Mouse (Mus musculus) liver (tissue): ENCODE results near the gene Clec11a.

Source experiments
- DNase-seq: peaks from one replicate; pipeline ENCODE4 v3.0.0-alpha.2; 2020; ENCODE audit warnings: mixed read lengths

The Clec11a gene

DNA sequence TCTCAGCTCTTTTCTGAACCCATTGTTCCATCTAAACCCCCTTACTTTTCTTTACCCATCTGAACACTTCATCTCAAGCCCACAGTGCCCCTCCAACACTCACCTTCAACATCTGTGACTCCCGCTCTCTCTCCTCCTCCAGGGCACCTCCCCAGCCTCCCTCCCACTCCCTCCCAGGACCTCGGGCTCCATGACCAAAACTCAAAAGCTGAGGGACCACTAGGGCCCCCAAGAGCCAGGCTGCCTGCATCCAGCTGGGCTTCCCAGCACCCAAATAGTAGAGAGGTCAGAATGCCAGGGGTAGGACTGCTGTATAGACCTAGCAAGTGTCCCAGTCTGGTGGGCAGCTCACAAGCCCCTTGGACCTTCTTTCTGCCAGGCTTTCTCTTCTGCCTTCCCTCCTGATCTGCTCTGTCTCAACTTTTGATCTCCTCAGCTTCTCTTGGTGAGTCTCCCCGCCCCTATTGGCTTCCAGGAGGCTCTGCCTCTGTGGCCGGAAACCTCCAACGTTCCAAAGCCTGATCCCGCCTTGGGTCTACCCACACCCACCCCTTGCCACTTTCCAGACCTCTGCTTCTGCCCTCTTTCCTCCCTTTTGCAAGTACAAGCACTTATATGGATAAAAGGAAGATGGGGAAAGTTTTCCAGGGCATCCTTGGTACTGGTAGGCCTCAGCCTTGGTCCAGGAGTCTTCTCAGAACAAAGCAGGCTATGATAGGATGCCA is at the start of gene Clec11a:
TSS of gene Clec11a (minus strand) at position 387 of the 725 bp plus-strand sequence.
- DNase-seq = no peak

DNA sequence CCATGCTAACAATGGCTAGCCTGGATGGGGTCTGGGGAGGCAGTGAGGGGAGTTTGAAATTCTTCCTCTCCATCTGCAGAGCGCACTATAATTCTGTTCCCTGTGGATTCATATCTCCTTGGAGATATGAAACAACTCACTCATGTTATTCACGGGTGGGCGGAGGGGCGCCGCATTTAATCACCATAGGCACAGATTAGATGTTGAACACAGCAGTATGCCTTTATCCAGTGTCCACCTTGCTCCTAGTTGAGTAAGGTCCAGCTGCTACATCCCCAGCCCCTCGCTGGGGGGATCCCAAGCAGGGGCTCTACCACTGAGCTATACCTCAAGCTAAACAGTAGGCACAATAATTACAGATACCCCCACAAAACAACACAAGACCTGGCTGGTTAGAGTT is 48.7 kb upstream of the Clec11a start:
- no peak for DNase-seq

DNA sequence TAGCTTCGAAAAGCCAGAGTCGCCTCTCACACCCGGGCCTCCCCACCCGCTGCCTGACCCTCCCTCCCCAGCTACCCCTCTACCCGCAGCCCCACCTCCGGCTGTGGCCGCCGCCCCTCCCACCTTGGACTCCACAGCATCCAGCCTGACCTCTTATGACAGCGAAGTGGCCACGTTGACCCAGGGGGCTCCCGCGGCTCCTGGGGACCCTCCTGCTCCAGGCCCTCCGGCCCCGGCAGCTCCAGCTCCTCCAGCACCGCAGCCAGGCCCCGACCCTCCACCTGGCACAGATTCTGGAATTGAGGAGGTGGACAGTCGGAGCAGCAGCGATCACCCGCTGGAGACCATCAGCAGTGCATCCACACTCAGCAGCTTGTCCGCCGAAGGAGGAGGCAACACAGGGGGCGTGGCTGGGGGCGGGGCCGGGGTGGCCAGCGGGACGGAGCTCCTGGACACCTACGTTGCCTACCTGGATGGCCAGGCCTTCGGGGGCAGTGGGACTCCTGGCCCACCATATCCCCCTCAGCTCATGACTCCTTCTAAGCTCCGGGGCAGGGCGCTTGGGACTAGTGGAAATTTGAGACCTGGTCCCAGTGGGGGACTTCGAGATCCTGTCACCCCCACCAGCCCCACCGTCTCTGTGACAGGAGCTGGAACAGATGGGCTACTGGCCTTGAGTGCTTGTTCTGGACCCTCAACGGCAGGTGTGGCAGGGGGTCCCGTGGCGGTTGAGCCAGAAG is 47.1 kb upstream of the Clec11a start:
- DNase-seq = peak; percentile 40

DNA sequence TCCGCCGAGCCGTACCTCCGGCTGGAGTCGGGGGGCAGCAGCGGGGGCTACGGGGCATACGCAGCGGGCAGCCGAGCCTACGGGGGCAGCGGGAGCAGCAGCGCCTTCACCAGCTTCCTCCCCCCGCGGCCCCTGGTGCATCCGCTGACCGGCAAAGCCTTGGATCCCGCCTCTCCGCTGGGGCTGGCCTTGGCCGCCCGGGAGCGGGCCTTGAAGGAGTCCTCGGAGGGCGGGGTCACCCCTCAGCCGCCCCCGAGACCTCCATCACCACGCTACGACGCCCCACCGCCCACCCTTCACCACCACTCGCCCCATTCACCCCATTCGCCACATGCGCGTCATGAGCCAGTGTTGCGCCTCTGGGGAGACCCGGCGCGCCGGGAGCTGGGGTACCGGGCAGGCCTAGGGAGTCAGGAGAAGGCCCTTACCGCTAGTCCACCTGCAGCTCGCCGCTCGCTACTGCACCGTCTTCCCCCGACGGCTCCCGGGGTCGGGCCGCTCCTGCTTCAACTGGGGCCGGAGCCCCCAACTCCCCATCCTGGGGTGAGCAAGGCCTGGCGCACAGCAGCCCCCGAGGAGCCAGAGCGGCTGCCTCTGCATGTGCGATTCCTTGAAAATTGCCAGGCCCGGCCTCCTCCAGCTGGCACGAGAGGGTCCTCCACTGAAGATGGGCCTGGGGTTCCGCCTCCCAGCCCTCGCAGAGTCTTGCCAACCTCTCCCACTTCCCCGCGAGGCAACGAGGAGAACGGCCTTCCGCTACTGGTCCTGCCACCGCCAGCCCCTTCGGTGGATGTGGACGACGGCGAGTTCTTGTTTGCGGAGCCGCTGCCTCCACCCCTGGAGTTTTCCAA is 46.3 kb upstream of the Clec11a start:
- DNase-seq = no peak

DNA sequence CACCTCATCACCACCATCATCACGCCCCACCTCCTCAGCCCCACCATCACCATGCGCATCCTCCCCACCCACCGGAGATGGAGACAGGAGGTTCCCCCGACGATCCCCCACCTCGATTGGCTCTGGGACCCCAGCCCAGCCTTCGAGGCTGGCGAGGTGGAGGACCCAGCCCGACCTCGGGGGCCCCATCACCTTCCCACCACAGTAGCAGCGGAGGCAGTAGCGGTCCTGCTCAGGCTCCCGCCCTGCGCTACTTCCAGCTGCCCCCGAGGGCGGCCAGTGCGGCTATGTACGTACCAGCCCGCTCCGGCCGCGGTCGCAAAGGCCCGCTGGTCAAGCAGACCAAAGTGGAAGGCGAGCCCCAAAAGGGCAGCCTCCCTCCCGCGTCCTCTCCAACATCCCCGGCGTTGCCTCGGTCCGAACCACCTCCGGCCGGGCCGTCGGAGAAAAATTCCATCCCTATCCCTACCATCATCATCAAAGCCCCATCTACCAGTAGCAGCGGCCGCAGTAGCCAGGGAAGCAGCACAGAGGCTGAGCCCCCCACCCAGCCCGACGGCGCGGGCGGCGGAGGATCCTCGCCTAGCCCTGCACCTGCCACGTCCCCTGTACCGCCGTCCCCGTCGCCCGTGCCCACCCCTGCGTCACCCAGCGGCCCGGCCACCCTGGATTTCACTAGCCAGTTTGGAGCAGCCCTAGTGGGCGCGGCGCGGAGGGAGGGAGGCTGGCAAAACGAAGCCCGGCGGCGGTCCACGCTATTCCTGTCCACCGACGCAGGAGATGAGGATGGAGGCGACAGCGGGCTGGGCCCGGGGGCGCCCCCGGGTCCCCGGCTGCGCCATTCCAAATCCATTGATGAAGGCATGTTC is 45.4 kb upstream of the Clec11a start:
- DNase-seq = no peak

DNA sequence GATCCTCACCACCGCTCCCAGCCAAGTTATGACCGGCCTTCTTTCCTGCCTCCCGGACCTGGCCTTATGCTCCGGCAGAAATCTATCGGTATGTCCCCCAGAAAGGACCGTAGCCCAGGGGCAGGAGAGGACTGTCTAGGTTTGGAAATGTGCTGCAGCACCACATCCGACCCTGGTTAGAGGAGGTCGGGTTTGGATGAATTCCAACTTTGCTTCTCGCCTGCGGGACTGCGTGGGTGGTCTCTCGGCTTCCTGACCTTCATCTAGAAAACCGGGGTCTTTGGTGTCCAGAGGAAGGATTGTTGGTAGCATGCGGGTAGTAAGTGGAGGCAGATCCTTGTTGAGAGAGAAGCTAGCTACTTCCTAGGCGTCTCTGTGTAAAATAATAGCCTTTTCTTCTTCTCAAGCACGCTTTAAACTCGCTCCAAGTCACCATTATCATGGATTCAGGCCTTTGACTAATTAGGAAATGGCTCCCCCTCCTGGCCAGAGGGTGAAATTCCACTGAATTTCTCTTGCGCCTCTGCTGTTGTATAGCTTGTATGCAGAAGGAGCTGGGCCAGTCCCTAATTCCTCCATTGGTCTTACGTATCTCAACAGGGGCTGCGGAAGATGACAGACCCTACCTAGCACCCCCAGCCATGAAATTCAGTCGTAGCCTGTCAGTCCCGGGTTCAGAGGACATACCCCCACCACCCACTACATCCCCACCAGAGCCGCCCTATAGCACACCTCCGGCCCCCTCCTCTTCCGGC is 44.4 kb upstream of the Clec11a start:
- DNase-seq = peak; percentile 78

DNA sequence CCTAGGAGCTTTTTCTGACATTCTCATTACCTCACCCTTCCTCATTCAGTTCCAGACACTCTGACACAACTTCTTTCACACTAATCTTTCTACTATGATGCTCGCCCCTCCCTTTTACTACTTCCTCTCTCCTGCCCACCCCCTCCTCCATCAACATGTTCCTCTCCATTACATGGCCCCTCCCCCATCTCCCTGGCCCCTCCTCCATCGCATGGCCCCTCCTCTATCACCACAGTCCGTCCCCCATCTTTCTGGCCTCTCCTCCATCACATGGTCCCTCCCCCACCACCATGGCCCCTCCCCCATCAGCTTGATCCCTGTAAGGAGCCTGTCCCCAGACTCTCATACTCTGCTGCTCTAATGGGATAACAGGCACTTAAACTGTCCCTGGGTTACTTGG is 42.3 kb upstream of the Clec11a start:
- no peak for DNase-seq

DNA sequence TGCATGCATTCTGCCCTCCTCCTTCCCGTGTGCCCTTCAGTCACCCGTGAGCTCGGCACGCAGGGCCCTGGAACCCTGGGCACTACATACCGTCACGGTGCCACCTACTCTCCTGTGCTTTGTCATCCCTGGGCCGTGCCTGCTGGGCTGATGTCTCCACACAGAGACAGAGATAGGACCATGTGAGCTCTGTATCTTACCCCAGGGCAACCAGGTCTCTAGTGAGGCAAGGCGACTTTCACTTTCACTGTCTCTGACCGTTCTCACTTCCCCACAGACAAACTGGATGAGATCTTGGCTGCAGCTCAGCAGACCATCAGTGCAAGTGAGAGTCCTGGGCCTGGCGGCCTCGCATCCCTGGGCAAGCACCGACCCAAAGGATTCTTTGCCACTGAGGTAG is 37.9 kb upstream of the Clec11a start:
- DNase-seq = no peak

DNA sequence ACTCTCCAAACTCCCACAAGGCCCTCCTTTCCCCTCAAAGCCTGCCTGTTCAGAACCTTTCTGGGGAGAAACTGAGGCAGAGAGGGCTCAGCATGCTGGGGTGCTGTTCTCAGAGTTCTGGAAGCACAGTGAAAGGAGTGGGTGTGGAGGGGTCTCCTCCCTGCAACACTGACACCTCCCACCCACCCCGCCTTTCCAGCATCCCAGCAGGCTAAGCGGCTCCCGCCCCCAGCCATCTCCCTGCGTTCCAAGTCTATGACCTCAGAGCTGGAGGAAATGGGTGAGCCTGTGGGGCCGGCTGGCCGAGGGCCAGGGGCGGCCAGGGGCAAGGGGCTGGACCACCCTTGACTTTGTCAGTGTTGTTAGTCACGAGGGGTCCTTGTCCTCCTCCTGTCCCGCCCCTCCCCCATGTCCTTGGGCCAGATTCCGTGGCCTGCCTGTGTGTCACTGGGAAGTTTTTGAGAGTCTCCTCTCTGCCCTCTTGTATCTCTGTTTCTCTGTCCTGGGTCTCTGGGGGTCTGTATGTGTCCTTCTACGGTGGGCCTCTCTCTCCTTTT is 36.8 kb upstream of the Clec11a start:
- DNase-seq = no peak

DNA sequence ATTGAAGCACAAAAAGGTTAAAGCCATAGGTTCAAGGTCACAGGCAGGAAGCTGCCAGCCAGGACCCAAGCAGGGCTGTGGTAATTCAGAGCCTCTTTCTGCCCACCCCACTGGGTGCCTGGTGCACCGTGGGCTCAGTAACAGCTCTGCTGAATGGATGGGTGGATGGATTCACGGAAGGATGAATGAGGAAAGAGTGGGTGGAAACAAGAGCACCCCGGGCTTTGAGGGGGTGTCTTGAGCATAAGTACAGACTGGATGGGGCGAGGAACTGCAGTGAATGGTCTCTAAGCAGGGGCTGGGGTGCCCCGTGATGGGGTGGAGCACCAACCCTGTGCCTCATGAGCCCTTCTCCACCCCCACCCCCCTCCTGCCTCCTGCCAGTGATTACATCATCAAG is 35.0 kb upstream of the Clec11a start:
- no peak for DNase-seq

DNA sequence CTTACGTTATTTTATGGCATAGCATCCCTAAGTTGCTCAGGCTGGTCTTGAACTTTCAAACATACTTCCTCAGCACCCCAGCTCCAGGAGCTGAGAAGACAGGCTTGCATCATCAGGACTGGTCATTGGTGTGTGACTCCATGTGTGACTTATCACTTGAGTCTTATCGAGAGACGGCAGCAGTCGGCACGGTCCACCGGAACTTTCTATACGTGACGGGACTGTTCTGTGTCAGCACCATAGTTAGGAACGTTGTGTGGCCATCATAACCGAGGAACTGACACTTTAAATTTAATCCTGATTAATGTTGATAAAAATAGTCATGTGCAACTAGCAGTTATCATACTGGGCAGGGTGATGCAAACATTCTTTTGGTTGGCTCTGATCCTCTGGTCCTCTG is 34.4 kb upstream of the Clec11a start:
- no peak for DNase-seq

DNA sequence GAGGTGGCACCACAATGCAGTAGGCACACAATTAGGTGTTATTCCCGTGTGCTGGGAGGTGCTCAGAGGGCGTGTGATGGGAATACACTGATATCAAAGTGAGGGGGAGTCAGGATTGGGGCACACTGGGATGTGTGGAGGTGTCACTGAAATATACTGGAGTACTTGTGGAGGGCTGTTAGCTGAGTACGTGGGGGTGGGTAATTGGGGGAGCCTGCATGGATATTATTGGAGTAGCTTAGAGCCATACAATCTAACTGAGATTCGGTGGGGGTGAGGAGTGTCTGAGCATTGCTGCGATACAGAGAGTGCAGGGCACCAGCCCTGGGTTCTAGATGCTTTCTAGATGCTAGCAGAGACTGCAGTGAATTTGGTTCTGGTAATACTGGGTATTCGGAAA is 33.5 kb upstream of the Clec11a start:
- DNase-seq = no peak

DNA sequence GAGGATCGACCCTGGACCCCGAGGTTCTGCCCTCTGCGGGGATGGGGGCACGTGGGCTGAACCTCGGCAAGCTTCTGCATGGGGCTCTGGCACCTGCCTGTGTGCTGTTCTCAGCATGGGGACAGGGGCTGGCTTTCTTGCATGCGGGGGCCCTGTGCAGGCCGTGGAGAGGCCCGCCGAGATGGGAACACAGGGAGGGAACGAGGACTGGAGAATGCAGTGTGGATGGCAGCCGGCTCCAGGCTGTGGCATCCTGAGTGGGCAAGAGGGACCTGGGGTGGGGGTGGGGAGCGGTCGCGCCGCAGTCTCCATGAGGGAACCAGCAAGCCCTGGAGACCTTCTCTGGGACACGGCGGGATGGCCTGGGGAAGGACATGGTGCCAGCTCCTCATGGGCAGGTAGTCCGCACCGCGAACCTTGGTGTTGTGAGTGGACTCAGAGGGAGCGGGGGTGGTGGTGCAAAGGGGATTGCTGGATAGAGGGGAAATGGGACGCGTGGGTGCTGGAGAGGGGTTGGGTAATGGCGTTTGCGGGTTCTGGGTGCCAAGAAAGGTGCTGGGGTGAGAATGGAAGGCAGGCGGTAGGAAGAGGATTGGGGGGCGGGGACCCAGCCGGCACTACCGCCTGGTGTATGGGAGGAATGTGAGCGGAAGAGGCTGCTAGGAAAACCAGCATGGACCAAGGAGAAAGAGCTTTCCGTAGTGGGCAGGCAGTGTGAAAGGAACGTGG is 30.6 kb upstream of the Clec11a start:
- no peak for DNase-seq

DNA sequence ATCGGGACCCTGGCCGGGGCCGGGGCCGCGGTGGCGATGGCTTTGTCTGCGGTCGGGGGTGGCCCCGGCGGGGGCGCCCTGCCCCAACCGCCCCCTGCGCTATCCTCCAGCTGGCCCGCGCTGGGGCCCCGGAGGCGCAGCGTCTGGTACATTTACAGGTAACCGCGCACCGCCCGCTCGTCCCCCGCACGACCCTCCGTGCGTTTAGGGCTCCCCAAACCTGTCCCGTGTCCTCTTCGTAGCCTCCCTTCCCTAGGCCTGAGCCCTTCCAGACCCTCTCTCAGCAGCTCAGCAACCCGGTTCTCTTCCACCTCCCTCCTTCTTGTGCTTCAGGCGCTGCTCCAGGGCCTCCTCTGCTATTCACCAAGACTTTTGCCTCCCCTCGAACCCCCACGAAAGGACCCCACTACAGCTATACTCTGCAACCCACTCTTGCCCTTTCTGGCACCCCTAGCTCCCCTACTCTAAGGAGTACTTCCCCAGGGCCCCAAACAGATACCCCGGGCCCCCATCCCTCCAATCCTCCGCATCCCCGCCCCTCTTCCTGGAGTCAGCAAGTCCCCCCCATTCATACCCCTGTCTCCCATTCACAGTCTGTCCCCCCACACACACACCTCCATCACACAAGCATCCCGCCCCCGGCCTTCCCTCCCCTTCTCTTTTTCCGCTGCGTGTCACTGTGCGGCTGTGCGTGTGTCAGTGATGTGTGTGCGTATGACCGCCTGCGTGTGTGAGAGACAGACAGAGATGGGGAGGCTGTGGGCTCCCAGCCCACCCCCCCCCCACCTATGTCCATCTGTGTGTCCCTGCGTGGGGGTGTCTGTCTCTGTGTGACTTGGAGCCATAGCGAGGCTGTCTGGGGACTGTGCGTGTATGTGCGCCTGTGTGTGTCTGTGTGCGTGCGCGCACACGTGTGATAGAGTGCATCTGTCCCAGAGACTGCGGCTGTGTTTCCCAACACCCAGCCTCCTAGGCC is 29.6 kb upstream of the Clec11a start:
- DNase-seq = no peak

DNA sequence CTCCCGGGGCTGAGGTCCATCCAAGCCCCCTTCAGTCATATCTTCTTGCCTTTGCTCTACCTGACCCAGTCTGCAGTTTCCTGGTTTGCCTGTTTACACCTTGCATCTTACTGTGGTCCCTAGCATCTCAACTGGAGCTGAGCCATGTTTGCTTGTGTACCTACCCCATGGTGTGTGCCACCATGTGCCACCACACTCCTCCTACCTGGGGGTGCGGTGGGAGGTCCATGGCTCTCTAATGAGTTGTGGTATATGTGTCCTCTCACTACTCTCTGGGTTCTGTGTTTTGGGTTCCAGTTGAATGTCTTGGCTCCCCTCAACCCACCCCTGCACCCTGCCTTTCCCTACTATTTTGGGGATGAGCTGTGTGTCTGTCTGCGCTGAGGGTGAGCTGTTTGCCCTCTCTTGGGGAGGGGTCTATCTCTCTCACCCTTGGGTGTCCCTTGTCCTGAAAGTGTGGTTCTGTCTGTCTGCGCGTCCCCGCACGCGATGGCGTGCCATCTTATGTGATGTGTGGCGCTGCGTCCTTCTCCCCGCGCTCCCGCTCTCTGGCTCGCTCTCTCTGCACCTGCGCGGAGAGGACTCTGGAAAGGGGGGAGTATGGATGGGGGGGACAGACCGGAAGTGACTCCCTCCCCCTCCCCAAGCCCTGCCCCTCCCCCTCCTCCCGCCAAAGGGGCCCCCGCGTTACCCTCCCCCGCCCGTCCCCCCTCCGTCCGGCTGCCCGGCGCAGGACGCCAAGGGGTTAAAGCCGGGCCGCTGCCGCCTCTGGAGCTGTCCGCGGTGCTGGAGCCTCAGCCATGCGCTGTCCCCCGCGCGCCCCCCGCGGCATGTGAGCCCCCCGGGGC is 28.6 kb upstream of the Clec11a start:
- no peak for DNase-seq

DNA sequence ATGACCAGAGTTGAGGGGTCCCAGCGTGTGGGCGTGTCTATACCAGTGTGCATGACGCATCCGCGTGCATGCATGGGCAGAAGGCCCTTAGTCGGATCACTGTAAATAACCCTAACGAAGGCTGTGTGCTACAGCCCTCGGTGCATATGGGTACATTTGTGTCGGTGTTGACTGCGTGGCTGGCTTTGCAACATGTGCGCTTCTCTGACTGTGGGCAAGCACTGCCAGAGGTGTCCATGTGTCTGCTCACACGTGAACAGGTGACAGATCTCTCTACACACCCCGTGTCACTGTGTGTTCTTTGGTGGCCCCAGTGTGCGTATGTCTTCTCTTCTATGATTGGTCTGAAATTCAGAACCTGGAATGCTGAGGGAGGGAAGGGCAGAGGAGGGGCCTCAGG is 27.4 kb upstream of the Clec11a start:
- no peak for DNase-seq

DNA sequence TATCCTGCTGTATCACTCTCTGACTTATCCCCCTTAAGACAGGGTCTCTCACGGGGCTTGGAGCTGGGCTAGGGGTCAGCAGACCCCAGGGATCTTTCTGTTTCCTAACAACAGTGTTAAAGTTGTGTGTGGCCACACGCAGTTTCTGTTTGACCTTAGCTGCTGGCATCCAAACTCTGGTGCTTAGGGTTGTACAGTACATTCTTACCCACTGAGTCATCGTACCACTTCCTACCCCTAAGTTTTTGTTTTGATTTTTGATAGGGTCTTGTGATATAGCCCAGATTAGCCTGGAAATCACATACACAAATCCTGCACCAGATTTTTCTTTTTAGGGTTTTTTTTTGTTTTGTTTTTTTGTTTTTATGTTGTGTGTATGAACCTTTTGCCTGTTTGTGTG is 25.6 kb upstream of the Clec11a start:
- DNase-seq = no peak

DNA sequence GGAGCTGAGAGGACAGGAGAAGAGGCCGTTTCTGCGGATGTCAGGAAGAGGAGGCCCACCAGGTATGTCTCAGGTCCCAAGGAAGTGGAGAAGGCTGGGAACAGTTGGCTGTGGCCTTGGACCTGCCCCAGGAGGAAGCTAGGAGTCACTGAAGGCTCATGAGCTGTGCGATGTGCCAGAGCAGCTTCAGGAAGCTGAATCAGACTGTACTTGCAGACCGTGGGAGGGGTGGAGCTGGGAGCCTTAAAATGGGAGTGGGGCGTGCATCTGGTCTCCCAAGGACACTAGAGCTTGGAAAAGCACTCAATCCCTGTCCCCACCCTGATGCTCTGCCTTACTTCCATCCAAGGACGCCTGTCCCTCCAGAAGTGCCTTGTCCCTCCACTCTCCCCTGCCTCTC is 19.9 kb upstream of the Clec11a start:
- no peak for DNase-seq

DNA sequence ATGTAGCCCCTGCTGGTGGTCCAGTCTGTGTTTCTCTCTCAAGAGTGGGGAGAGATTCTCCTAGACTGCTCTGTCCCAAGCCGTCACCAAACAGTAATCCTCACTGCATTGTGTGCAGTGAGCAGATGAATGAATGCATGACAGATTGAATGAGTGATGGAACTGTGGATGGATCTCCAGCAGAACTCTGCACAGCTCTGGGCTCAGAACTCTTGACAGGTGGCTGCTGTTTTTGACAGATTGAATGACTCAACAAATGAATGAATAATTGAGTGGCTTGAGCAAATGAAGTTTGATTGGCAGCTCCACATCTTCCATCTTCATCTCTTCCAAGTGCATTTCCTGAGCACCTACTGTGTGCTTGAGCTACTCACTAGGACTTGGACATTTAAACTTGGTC is 15.6 kb upstream of the Clec11a start:
- no peak for DNase-seq
